Mouse (Mus musculus) ovary, postnatal 14 days (tissue): ENCODE measurements around the gene Pla2g3.
A peak's percentile ranks its signal among the peaks of the same experiment; 100 is the strongest.

Experiments used
- DNase-seq: peaks from one replicate; pipeline ENCODE4 v3.0.0; 2022; ENCODE audit warnings: low spot score

Pla2g3 gene

GRCm38 (mm10) chr11:3494857-3495256 is 6.8 kb downstream of the Pla2g3 start:
- DNase-seq = no peak

GRCm38 (mm10) chr11:3495496-3495895 is 7.4 kb downstream of the Pla2g3 start:
- no peak for DNase-seq

GRCm38 (mm10) chr11:3496756-3497155 is 8.7 kb downstream of the Pla2g3 start:
- no peak for DNase-seq

- no peak for DNase-seq
These were observed 9.2 kb downstream of the Pla2g3 start for GRCm38 (mm10) chr11:3497296-3497695.

GRCm38 (mm10) chr11:3502057-3502456 is 14.0 kb downstream of the Pla2g3 start:
- no peak for DNase-seq

- no peak for DNase-seq
These were observed 14.5 kb downstream of the Pla2g3 start for GRCm38 (mm10) chr11:3502459-3503072.

GRCm38 (mm10) chr11:3503755-3504693 is 15.9 kb downstream of the Pla2g3 start:
- no peak for DNase-seq

- DNase-seq = no peak
These were observed 20.1 kb downstream of the Pla2g3 start for GRCm38 (mm10) chr11:3508226-3508625.

GRCm38 (mm10) chr11:3509181-3510085 is 21.3 kb downstream of the Pla2g3 start:
- no peak for DNase-seq

- no peak for DNase-seq
These were observed 22.2 kb downstream of the Pla2g3 start for GRCm38 (mm10) chr11:3510321-3510720.

- DNase-seq = no peak
These were observed 25.2 kb downstream of the Pla2g3 start for GRCm38 (mm10) chr11:3513291-3513690.

- DNase-seq = peak; percentile 90
These were observed 26.5 kb downstream of the Pla2g3 start, which contains the start of gene Selenom for GRCm38 (mm10) chr11:3514529-3515054. Gene Selenom (plus strand): TSS chr11:3514684.

- DNase-seq = no peak
These were observed 27.1 kb downstream of the Pla2g3 start for GRCm38 (mm10) chr11:3515216-3515615.

- DNase-seq = no peak
These were observed 27.6 kb downstream of the Pla2g3 start for GRCm38 (mm10) chr11:3515637-3516036.

GRCm38 (mm10) chr11:3516121-3516520 is 28.0 kb downstream of the Pla2g3 start:
- DNase-seq = no peak

GRCm38 (mm10) chr11:3516859-3517845 is 29.1 kb downstream of the Pla2g3 start:
- no peak for DNase-seq

GRCm38 (mm10) chr11:3517846-3518732 is 30.0 kb downstream of the Pla2g3 start:
- no peak for DNase-seq

- no peak for DNase-seq
These were observed 31.1 kb downstream of the Pla2g3 start for GRCm38 (mm10) chr11:3519051-3519726.
